Mouse (Mus musculus) C2C12 (cell line): ENCODE data around the gene Ccr2.

Experiments used
- CEBPB ChIP-seq: IDR thresholded peaks from one replicate; pipeline ENCODE4 v1.6.1; 2011; ENCODE audit warnings: low read depth, mild to moderate bottlenecking, control low read depth, moderate library complexity
- CTCF ChIP-seq: IDR thresholded peaks from one replicate; pipeline ENCODE4 v1.5.1; 2011; ENCODE audit not compliant: control insufficient read depth, insufficient read depth, insufficient read length
- FOSL1 ChIP-seq: IDR thresholded peaks from one replicate; pipeline ENCODE4 v1.8.0; 2011; ENCODE audit warnings: mild to moderate bottlenecking, low read length; ENCODE audit not compliant: poor library complexity, insufficient read depth, severe bottlenecking
- MAX ChIP-seq: IDR thresholded peaks from one replicate; pipeline ENCODE4 v1.6.1; 2011; ENCODE audit warnings: mild to moderate bottlenecking, control low read depth
- MYOD1 ChIP-seq: IDR thresholded peaks from one replicate; pipeline ENCODE4 v1.6.1; 2011; ENCODE audit warnings: low read depth; ENCODE audit not compliant: control insufficient read depth, insufficient read length
- USF1 ChIP-seq: IDR thresholded peaks from one replicate; pipeline ENCODE4 v1.6.1; 2011; ENCODE audit warnings: low read depth, mild to moderate bottlenecking, control low read depth, moderate library complexity

DNA sequence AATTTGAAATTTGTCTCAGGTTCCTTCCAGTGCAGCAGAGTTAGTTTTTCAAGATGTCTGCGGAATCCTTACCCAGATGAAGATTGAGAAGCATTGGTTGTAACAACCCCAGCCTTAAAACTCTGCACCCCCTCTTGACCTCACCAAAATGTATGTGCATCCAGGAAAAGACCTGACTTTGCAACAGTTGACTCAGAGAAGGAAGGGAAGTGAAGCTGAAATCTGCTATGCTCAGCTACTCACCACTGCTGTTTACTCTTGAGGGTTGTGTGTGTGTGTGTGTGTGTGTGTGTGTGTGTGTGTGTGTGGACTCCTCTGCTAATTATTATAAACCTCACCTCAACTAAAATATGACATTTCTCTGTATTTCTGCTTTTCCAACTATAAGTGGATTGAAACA lies 30.2 kb upstream of the Ccr2 start:
- TF ChIP-seq MAX (no peak), CTCF (no peak), USF1 (no peak), FOSL1 (no peak), CEBPB (no peak), MYOD1 (no peak)
